Comparison of ENCODE assay signal across 9 mouse cellular contexts in the genomic region with DNA sequence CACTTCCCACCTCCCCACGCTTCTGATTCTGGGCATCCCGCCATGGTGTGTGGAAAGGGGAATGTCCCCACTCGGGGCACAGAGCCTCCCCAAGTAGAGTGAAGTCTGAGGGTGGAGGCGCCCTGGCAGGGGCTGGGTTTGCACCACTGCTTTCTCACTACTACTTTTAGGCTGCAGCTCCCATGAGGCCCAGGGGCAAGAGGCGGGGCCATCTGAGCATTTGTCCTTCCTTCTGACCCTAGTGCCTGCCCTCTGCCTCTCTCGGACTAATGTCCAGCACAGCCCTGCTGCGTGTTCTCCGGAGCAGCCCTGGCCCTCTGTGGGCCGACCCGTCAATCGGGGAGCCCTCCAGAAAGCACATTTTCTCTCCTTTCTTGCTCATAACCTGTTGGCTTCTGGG. TPM values are rescaled to one million over a fixed set of nuclear protein-coding genes. Genes with fewer than 3 reads are reported as not detected.
DNase-seq lines count a peak whose midpoint lies in the region; ATAC-seq and TF ChIP-seq lines count a peak whose summit lies in the region.
"Had no signal": no experiment of that assay in that cellular context is flagged by ENCODE, and none has a peak within 500 bp of the region (broad histone marks: within the 10 kb centered on the region; RNA-seq: fewer than 3 reads in every experiment).

No protein-coding gene starts in this region.

- DNase-seq in gastrocnemius, adult 2 months: peak; percentile 72
- DNase-seq in gastrocnemius, postnatal 4 days (ENCODE audit: low spot score in 2 of 2): no peak
- DNase-seq in ES-E14 (ENCODE audit: low read depth, low spot score): no peak
- DNase-seq in limb, embryonic 11.5 days (ENCODE audit: low spot score): no peak
- DNase-seq in spleen, postnatal 36 days (ENCODE audit: low spot score in 2 of 2): peak; percentile 62 to 75
- no peak for DNase-seq in urinary bladder, adult 2 months (ENCODE audit: low spot score)
- no peak for DNase-seq in layer of hippocampus, postnatal 14 days (ENCODE audit: low spot score in 2 of 2)

- peaks cover 75% of the 10 kb centered on the region for H3K27me3 ChIP-seq in heart, embryonic 11.5 days (ENCODE audit: control insufficient read depth, insufficient read depth, low read length)
- peaks cover 20% of the 10 kb centered on the region for H3K27me3 ChIP-seq in limb, embryonic 11.5 days (ENCODE audit: control insufficient read depth, insufficient read depth, low read length)

- H3K4me2 ChIP-seq in heart, embryonic 11.5 days: peak overlapping the region; percentile 44
- H3K4me2 ChIP-seq in limb, embryonic 11.5 days (ENCODE audit: low read depth, severe bottlenecking): peak overlapping the region; percentile 32

- intact Hi-C loops in gastrocnemius, adult 2 months (cut with DNase I): loop anchor here (1.0 kb wide), 1 partner anchor 41 kb away; no protein-coding TSS in a partner anchor

- H3K4me3 ChIP-seq in gastrocnemius, adult 2 months: peak overlapping the region; percentile 62
- H3K4me3 ChIP-seq in ES-E14 (ENCODE audit: insufficient read depth in 1 of 2, low read depth in 1 of 2, low read length in 2 of 2, poor library complexity in 1 of 2, severe bottlenecking in 1 of 2): peak overlapping the region; percentile 17 to 35; a peak in 3 of 4 replicates
- H3K4me3 ChIP-seq in heart, embryonic 11.5 days (ENCODE audit: low read depth, low read length): peak overlapping the region; percentile 8
- no peak overlapping the region for H3K4me3 ChIP-seq in limb, embryonic 11.5 days (ENCODE audit: low read depth, low read length)

- no peak for TF ChIP-seq CTCF in gastrocnemius, adult 2 months (IDR thresholded peaks at IDR 0.05)

- H3K9me3 ChIP-seq in ES-E14 (ENCODE audit: control insufficient read depth, insufficient read depth, low read depth, low read length): no peaks in the 10 kb centered on the region
- no peaks in the 10 kb centered on the region for H3K9me3 ChIP-seq in heart, embryonic 11.5 days (replicated peaks; ENCODE audit: control insufficient read depth, low read length)
- H3K9me3 ChIP-seq in limb, embryonic 11.5 days (ENCODE audit: control insufficient read depth, low read length): no peaks in the 10 kb centered on the region

- in situ Hi-C loops in ES-E14 (cut with MboI; ENCODE audit: low sequenced_read_pairs in 2 of 2, unreplicated experiment in 2 of 2): no loop called here

- H3K36me3 ChIP-seq in ES-E14 (ENCODE audit: control insufficient read depth, insufficient read depth, low read length, poor library complexity, severe bottlenecking): peaks cover 15% of the 10 kb centered on the region; the same call in 1 of the 2 replicates
- H3K36me3 ChIP-seq in heart, embryonic 11.5 days (ENCODE audit: control insufficient read depth, insufficient read depth, low read length): no peaks in the 10 kb centered on the region
- no peaks in the 10 kb centered on the region for H3K36me3 ChIP-seq in limb, embryonic 11.5 days (ENCODE audit: control insufficient read depth, insufficient read depth, low read length)

- WGBS in heart, embryonic 11.5 days (ENCODE audit: insufficient replicate concordance): 46% methylated on average over 11 of the region's 11 CpGs
- 40% methylated on average over 11 of the region's 11 CpGs for WGBS in limb, embryonic 11.5 days

- no peak for ATAC-seq in heart, embryonic 11.5 days (replicated peaks; ENCODE audit: insufficient number of reproducible peaks, low FRiP score, low TSS enrichment)
- no peak for ATAC-seq in limb, embryonic 11.5 days (ENCODE audit: insufficient number of reproducible peaks, low FRiP score, low TSS enrichment, low read depth)

- peak overlapping the region; percentile 85 for H3K27ac ChIP-seq in gastrocnemius, adult 2 months
- H3K27ac ChIP-seq in ES-E14 (ENCODE audit: insufficient read depth, low read depth, low read length, poor library complexity, severe bottlenecking): no peak overlapping the region
- no peak overlapping the region for H3K27ac ChIP-seq in heart, embryonic 11.5 days (ENCODE audit: low read depth, low read length)
- no peak overlapping the region for H3K27ac ChIP-seq in limb, embryonic 11.5 days (replicated peaks; ENCODE audit: low read depth, low read length)
- H3K27ac ChIP-seq: kidney, postnatal 0 days had no signal

- peak overlapping the region; percentile 56; the same call in 1 of the 2 replicates for H3K9ac ChIP-seq in ES-E14 (ENCODE audit: insufficient read depth, low read depth, low read length, poor library complexity, severe bottlenecking)
- H3K9ac ChIP-seq in heart, embryonic 11.5 days (ENCODE audit: low read depth, low read length): peak overlapping the region; percentile 58
- H3K9ac ChIP-seq in limb, embryonic 11.5 days (ENCODE audit: low read length): no peak overlapping the region

- peaks cover 0 to 49% of the 10 kb centered on the region in 2 experiments; a peak in 3 of 4 replicates for H3K4me1 ChIP-seq in ES-E14 (ENCODE audit: control insufficient read depth in 2 of 2, insufficient read depth in 2 of 2, low read length in 2 of 2, poor library complexity in 1 of 2)
- H3K4me1 ChIP-seq in heart, embryonic 11.5 days (ENCODE audit: control insufficient read depth, insufficient read depth, low read length): peaks cover 9% of the 10 kb centered on the region; the same call in 1 of the 2 replicates
- peaks cover 28% of the 10 kb centered on the region for H3K4me1 ChIP-seq in limb, embryonic 11.5 days (ENCODE audit: control insufficient read depth, insufficient read depth, low read length)

TF ChIP-seq in ES-E14, 5 proteins besides CTCF, POLR2A, EP300 and RAD21:
- TF ChIP-seq ZC3H11A (IDR thresholded peaks at IDR 0.05; ENCODE audit: borderline replicate concordance, low read depth, low read length) (no peak), ZNF384 (IDR thresholded peaks at IDR 0.05; ENCODE audit: low read depth, low read length) (no peak), HCFC1 (IDR thresholded peaks at IDR 0.05; ENCODE audit: borderline replicate concordance, insufficient read depth, low read length) (no peak), MAFK (IDR thresholded peaks at IDR 0.05; ENCODE audit: insufficient read depth, low read depth, low read length) (no peak), CHD2 (IDR thresholded peaks at IDR 0.05; ENCODE audit: low read depth, low read length) (no peak)

RNA-seq across cellular contexts. Expression of gene Rap1gap, which starts 59.7 kb away (rescaled TPM):
- 1 to 10 TPM; 4.4 to 8.6 TPM for total RNA-seq in gastrocnemius, adult 2 months (2021)
- total RNA-seq in gastrocnemius, postnatal 4 days (2021): 1 to 10 TPM; 6.6 to 7.4 TPM
- total RNA-seq in ES-E14 (2012; rRNA removed): 13.4 and 28.4 TPM in 2 replicates
- polyA plus RNA-seq in heart, embryonic 11.5 days (2014; fragmentation: Nextera tagmentation; extraction: Ambion mirVana): 3.3 and 5.1 TPM in 2 replicates
- 3.6 and 5.3 TPM in 2 replicates for polyA plus RNA-seq in limb, embryonic 11.5 days (2014; fragmentation: Nextera tagmentation; extraction: Ambion mirVana)
- 51.1 and 66.6 TPM in 2 replicates for polyA plus RNA-seq in urinary bladder, adult 2 months (2012; rRNA removed)
- 100 to 1,000 TPM; 242 to 257 TPM for total RNA-seq in layer of hippocampus, postnatal 14 days (2021)

Comparison
In these comparisons a context has a peak if more than half of its experiments do, and no peak if none do; other contexts are left out.
1. DNase-seq: peak in gastrocnemius, adult 2 months (single experiment) and spleen, postnatal 36 days (2 of 2); none in gastrocnemius, postnatal 4 days (0 of 2), ES-E14 (single experiment), limb, embryonic 11.5 days (single experiment), urinary bladder, adult 2 months (single experiment) and layer of hippocampus, postnatal 14 days (0 of 2).